Mouse (Mus musculus) stomach, embryonic 15.5 days (tissue): ENCODE measurements at regions not wholly inside any gene's neighbourhood (a gene's known extent, or its start where the extent isn't known, plus 50 kb on each side); places are given as distances from the start of the nearest gene placed in this dataset.

Experiments
- ATAC-seq: fragments of 200-750 bp; cut with Nextera tagmentation; 2 replicates; pipeline ENCODE4 v1.8.0; 2017; ENCODE audit warnings: low read depth, moderate number of reproducible peaks, moderate TSS enrichment; ENCODE audit not compliant: insufficient read depth, low FRiP score
- H3K27ac ChIP-seq: fragments of 300-500 bp; sonication (generic); 2 replicates; pipeline ENCODE4 v1.5.1; 2015; ENCODE audit warnings: mild to moderate bottlenecking, inconsistent platforms
- H3K27me3 ChIP-seq: fragments of 300-500 bp; sonication (generic); replicated peaks from 2 replicates; pipeline ENCODE4 v1.6.1; 2015; ENCODE audit warnings: inconsistent platforms
- H3K36me3 ChIP-seq: fragments of 300-500 bp; sonication (generic); 2 replicates; pipeline ENCODE4 v1.6.1; 2015; ENCODE audit warnings: inconsistent platforms
- H3K4me1 ChIP-seq: fragments of 300-500 bp; sonication (generic); 2 replicates; pipeline ENCODE4 v1.6.1; 2015; ENCODE audit warnings: inconsistent platforms
- H3K4me2 ChIP-seq: fragments of 300-500 bp; sonication (generic); 2 replicates; pipeline ENCODE4 v1.6.1; 2015; ENCODE audit warnings: mild to moderate bottlenecking, inconsistent platforms
- H3K4me3 ChIP-seq: fragments of 300-500 bp; sonication (generic); replicated peaks from 2 replicates; pipeline ENCODE4 v1.5.1; 2015; ENCODE audit warnings: inconsistent platforms
- H3K9ac ChIP-seq: fragments of 300-500 bp; sonication (generic); 2 replicates; pipeline ENCODE4 v1.6.1; 2015; ENCODE audit warnings: inconsistent platforms
- H3K9me3 ChIP-seq: fragments of 300-500 bp; sonication (generic); 2 replicates; pipeline ENCODE4 v1.6.1; 2016; ENCODE audit warnings: inconsistent platforms
- WGBS: fragments of 180-500 bp; shearing (Covaris S2); methylation state at CpG from one replicate; pipeline ENCODE4 v1.1.7; 2015; 5-methylcytosine and 5-hydroxymethylcytosine counted together

DNA sequence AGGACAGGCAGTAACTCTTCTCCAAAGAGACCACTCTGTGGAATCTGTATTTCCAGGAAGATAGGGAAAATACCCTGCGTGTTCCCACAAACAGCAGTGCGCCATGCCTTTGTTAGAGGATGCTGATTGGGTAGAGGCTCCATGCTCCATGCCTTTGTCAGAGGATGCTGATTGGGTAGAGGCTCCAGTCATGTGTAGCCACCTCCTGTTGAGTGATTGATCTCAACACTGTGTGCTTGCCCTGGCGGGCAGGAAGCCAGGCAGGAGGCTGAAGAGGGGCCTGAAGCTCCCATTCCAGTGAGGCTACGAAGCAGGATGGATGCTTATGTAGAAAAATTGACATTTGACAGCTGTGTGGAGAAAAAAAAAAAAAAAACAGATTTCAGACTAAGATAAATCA is 131.9 kb upstream of the Prr30 start:
- Histone ChIP-seq H3K4me1 (no peaks in the 10 kb centered on the region), H3K4me3 (no peak overlapping the region), H3K9me3 (no peaks in the 10 kb centered on the region), H3K9ac (no peak overlapping the region), H3K36me3 (no peaks in the 10 kb centered on the region), H3K27ac (no peak overlapping the region), H3K27me3 (no peaks in the 10 kb centered on the region), H3K4me2 (no peak overlapping the region)
- 49% methylated on average over 4 of the region's 4 CpGs for WGBS
- no peak for ATAC-seq

DNA sequence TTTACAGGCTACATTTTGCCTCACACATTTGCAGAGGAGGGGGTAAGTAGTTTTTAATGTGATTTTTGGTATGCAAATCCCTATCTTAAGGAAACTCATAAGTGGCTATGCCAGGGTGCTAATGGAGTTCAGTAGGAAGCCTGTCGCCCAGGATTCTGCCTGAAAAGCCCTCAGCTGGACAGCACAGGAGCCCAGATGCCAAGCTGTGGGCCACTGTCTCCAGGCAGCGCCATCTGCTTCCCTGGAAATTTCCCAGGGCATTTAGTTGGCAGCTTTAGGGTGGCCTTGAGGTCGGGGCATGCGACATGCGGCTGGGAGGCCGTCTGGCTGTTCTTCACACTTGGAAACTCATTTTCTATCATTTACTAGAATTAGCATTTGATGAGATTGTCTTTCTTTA is 127.3 kb upstream of the Prr30 start:
- Histone ChIP-seq H3K4me2 (no peak overlapping the region), H3K27ac (no peak overlapping the region), H3K9me3 (no peaks in the 10 kb centered on the region), H3K4me1 (no peaks in the 10 kb centered on the region), H3K27me3 (no peaks in the 10 kb centered on the region), H3K4me3 (no peak overlapping the region), H3K9ac (no peak overlapping the region), H3K36me3 (no peaks in the 10 kb centered on the region)
- ATAC-seq = no peak
- 70% methylated on average over 6 of the region's 6 CpGs for WGBS

- no peak overlapping the region for H3K9ac ChIP-seq
- no peaks in the 10 kb centered on the region for H3K9me3 ChIP-seq
- no peaks in the 10 kb centered on the region for H3K36me3 ChIP-seq
- no peak overlapping the region for H3K4me3 ChIP-seq
- no peaks in the 10 kb centered on the region for H3K4me1 ChIP-seq
- no peak for ATAC-seq
- WGBS = 44% methylated on average over 12 of the region's 12 CpGs
- H3K27ac ChIP-seq = no peak overlapping the region
- no peaks in the 10 kb centered on the region for H3K27me3 ChIP-seq
- H3K4me2 ChIP-seq = no peak overlapping the region
Observed at GRCm38 (mm10) chr14:101326477-101326941, 126.4 kb upstream of the Prr30 start.

DNA sequence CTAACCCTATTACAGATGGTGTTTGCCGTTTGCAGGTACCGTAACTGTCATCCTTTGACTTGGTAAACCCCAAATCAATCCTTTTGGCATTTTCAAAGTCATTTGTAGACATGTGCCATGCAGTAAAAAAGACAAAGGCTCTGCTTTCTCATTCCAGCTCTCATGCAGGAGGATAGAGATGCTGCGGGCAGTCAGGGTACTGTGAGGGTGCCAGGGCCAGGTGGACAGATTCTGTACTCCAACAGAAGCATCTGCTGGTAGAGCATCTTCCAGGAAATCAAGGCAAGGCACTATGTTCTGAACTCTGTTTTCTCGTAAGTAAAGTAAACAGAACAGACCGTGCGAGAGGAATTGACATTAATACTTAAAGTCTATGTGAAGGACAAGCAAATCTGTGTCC is 123.2 kb upstream of the Prr30 start:
- Histone ChIP-seq H3K4me3 (no peak overlapping the region), H3K9me3 (no peaks in the 10 kb centered on the region), H3K36me3 (no peaks in the 10 kb centered on the region), H3K4me1 (no peaks in the 10 kb centered on the region), H3K27ac (no peak overlapping the region), H3K4me2 (no peak overlapping the region), H3K27me3 (no peaks in the 10 kb centered on the region), H3K9ac (no peak overlapping the region)
- 84% methylated on average over 6 of the region's 6 CpGs for WGBS
- ATAC-seq = no peak

DNA sequence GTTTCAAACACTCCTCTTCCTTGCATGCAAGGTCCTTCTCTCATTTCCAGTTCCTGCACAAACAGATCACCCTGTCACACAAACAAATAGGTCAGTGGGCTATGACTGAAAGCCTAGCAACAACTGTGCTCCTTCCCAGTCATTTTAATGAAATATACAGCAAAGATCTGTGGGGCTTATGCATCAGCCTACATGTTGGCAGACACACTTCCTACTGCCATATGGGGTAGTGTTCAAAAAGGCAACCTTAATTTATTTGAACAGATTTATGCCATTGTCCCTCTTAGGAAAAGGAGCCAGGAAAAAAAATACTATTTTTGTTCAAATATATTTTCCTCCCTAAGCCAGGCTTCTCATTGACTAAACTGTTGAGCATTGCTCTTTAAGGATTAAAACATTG is 107.8 kb upstream of the Prr30 start:
- H3K4me2 ChIP-seq = no peak overlapping the region
- no peaks in the 10 kb centered on the region for H3K4me1 ChIP-seq
- H3K27ac ChIP-seq = no peak overlapping the region
- no peaks in the 10 kb centered on the region for H3K9me3 ChIP-seq
- H3K4me3 ChIP-seq = no peak overlapping the region
- H3K9ac ChIP-seq = no peak overlapping the region
- no peak for ATAC-seq
- H3K27me3 ChIP-seq = no peaks in the 10 kb centered on the region
- H3K36me3 ChIP-seq = no peaks in the 10 kb centered on the region

DNA sequence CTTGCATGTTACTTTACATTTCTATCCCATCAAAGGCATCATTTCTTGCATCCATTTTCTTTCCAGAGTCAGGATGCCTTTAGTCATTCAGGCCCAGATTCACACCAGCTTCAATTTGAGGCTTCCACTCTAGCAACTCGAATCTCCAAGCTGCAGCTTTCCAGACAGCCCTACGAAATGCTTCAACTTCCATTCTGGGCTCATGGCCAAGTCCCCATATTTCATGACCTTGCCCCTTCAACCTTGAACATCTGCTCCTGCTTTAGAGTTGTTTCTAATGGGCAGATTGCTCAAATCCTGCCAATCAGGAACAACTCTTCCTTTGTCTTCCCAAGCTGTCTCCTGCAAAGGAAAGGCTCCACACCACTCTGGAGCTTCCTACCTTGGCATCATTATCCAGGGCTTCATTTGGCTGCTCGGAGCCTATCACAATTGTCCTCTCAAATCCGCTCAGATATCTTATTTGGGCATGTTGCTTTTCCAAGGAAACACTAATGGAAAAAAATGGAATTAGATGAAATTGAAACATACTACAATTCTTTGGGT is 104.4 kb upstream of the Prr30 start:
- Histone ChIP-seq H3K27ac (no peak overlapping the region), H3K4me3 (no peak overlapping the region), H3K9ac (no peak overlapping the region), H3K4me2 (no peak overlapping the region), H3K27me3 (no peaks in the 10 kb centered on the region), H3K36me3 (no peaks in the 10 kb centered on the region), H3K4me1 (no peaks in the 10 kb centered on the region), H3K9me3 (no peaks in the 10 kb centered on the region)
- WGBS = 47% methylated on average over 4 of the region's 4 CpGs
- ATAC-seq = no peak

DNA sequence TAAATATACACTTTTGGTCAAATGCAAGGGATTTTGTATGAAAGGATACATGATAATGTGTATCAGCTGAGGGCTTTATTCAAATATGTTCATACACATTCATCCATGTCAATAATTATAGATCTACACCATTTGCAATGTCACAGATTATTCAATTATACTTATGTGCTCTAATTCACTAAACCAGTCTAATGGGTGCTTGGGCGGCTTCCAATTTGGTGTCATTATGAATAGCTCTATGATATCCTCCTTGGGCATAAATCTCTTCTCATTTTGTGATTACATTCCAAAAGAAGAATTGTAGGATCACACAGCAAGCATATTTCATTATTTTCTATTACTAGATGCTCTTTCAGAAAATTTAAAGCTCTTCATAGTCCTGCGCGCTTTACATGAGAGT is 97.7 kb upstream of the Prr30 start:
- no peak overlapping the region for H3K4me2 ChIP-seq
- 88% methylated on average over 3 of the region's 3 CpGs for WGBS
- no peaks in the 10 kb centered on the region for H3K27me3 ChIP-seq
- H3K27ac ChIP-seq = no peak overlapping the region
- H3K9ac ChIP-seq = no peak overlapping the region
- ATAC-seq = no peak
- H3K36me3 ChIP-seq = no peaks in the 10 kb centered on the region
- H3K9me3 ChIP-seq = no peaks in the 10 kb centered on the region
- H3K4me1 ChIP-seq = no peaks in the 10 kb centered on the region
- H3K4me3 ChIP-seq = no peak overlapping the region

DNA sequence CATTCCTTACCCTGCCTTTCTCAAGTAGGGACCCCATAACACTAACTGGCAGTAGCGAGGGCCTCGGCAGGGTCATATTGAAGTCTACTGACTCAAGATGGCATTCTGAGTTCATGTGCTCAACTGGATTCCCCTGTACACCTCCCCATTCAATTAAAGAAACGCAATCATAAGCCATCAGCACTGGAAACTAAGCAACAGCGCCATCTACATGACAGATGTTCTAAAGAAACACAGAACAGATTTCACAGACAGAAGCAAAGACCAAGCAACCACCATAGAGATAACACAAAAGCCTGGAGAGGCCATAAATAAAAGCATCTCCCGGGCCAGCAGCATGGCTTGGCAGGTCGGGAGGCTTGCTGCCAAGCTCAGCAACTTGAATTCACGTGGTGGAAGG is 94.6 kb upstream of the Prr30 start:
- Histone ChIP-seq H3K4me3 (no peak overlapping the region), H3K4me1 (no peaks in the 10 kb centered on the region), H3K9me3 (no peaks in the 10 kb centered on the region), H3K9ac (no peak overlapping the region), H3K4me2 (no peak overlapping the region), H3K27ac (no peak overlapping the region), H3K27me3 (no peaks in the 10 kb centered on the region), H3K36me3 (no peaks in the 10 kb centered on the region)
- no peak for ATAC-seq
- WGBS = 31% methylated on average over 7 of the region's 7 CpGs

DNA sequence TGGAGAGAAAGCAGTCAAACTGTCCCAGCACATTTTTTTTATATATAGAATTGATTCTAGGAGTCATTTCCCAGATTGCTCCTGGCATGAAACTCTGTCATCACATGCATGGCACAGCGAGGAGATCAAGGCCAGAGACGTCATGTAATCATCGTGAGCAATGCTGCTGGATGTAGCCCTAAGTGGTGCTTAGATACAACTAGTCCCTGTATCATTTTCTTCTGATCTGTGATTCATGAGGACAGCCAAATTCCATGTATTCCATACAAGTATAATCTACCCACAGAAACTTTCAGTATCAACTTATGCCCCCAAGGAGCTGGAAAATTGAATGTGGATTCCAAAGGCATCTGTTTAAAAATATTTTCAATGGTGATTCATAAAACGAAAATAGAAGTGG is 87.6 kb upstream of the Prr30 start:
- Histone ChIP-seq H3K36me3 (no peaks in the 10 kb centered on the region), H3K27me3 (no peaks in the 10 kb centered on the region), H3K4me1 (no peaks in the 10 kb centered on the region), H3K27ac (no peak overlapping the region), H3K4me2 (no peak overlapping the region), H3K4me3 (no peak overlapping the region), H3K9ac (no peak overlapping the region), H3K9me3 (no peaks in the 10 kb centered on the region)
- WGBS = 82% methylated on average over 4 of the region's 4 CpGs
- no peak for ATAC-seq

- no peak for ATAC-seq
- Histone ChIP-seq H3K4me2 (no peak overlapping the region), H3K9me3 (no peaks in the 10 kb centered on the region), H3K27ac (no peak overlapping the region), H3K9ac (no peak overlapping the region), H3K27me3 (no peaks in the 10 kb centered on the region), H3K36me3 (no peaks in the 10 kb centered on the region), H3K4me3 (no peak overlapping the region), H3K4me1 (no peaks in the 10 kb centered on the region)
- 39% methylated on average over 4 of the region's 4 CpGs for WGBS
Observed at GRCm38 (mm10) chr14:101269048-101269789, 69.1 kb upstream of the Prr30 start.

- Histone ChIP-seq H3K4me2 (no peak overlapping the region), H3K27me3 (no peaks in the 10 kb centered on the region), H3K4me1 (no peaks in the 10 kb centered on the region), H3K9me3 (no peaks in the 10 kb centered on the region), H3K9ac (no peak overlapping the region), H3K27ac (no peak overlapping the region), H3K4me3 (no peak overlapping the region), H3K36me3 (no peaks in the 10 kb centered on the region)
- 86% methylated on average over 2 of the region's 2 CpGs for WGBS
- ATAC-seq = no peak
Observed at GRCm38 (mm10) chr14:101267536-101267935, 67.4 kb upstream of the Prr30 start.
